Mouse (Mus musculus) heart, embryonic 15.5 days (tissue): ENCODE data around the gene Hoxa4. TPM values are rescaled to one million over a fixed set of nuclear protein-coding genes. Genes with fewer than 3 reads are reported as not detected.

Experiments used
- ATAC-seq: fragments of 200-750 bp; cut with Nextera tagmentation; replicated peaks from 2 replicates; pipeline ENCODE4 v1.8.0; 2017; ENCODE audit warnings: low read depth, moderate TSS enrichment; ENCODE audit not compliant: insufficient number of reproducible peaks, insufficient read depth, low FRiP score
- H3K27ac ChIP-seq: fragments of 300-500 bp; sonication (generic); 2 replicates; pipeline ENCODE4 v1.5.1; 2015; ENCODE audit warnings: mild to moderate bottlenecking, inconsistent platforms
- H3K27me3 ChIP-seq: fragments of 300-500 bp; sonication (generic); 2 replicates; pipeline ENCODE4 v1.6.1; 2015; ENCODE audit warnings: inconsistent platforms
- H3K36me3 ChIP-seq: fragments of 300-500 bp; sonication (generic); 2 replicates; pipeline ENCODE4 v1.6.1; 2015; ENCODE audit warnings: mild to moderate bottlenecking, inconsistent platforms
- H3K4me1 ChIP-seq: fragments of 300-500 bp; sonication (generic); replicated peaks from 2 replicates; pipeline ENCODE4 v1.6.1; 2015; ENCODE audit warnings: inconsistent platforms
- H3K4me2 ChIP-seq: fragments of 300-500 bp; sonication (generic); 2 replicates; pipeline ENCODE4 v1.6.1; 2015; ENCODE audit warnings: inconsistent platforms, mild to moderate bottlenecking, moderate library complexity
- H3K4me3 ChIP-seq: fragments of 300-500 bp; sonication (generic); 2 replicates; pipeline ENCODE4 v1.5.1; 2015; ENCODE audit warnings: mild to moderate bottlenecking, inconsistent platforms
- H3K9ac ChIP-seq: fragments of 300-500 bp; sonication (generic); 2 replicates; pipeline ENCODE4 v1.6.1; 2015; ENCODE audit warnings: mild to moderate bottlenecking, inconsistent platforms
- H3K9me3 ChIP-seq: fragments of 300-500 bp; sonication (generic); replicated peaks from 2 replicates; pipeline ENCODE4 v1.6.1; 2016; ENCODE audit warnings: inconsistent platforms
- WGBS: fragments of 180-500 bp; shearing (Covaris S2); methylation state at CpG from one replicate; pipeline ENCODE4 v1.1.7; 2015; ENCODE audit warnings: mixed read lengths; 5-methylcytosine and 5-hydroxymethylcytosine counted together
- polyA plus RNA-seq: library from polyadenylated mRNA; unstranded; fragments of >200 nt; fragmentation: Nextera tagmentation; extraction: Ambion mirVana; gene quantifications from 2 replicates; pipeline ENCODE4 v1.2.1, GENCODE M21; 2015

Gene Hoxa4
- polyA plus RNA-seq, 1 experiment from 2014 or later: 0.43 TPM

- Histone ChIP-seq H3K9me3 (no peaks in the 10 kb centered on the region), H3K36me3 (no peaks in the 10 kb centered on the region), H3K27ac (no peak overlapping the region), H3K9ac (no peak overlapping the region), H3K4me3 (no peak overlapping the region), H3K27me3 (peaks cover 100% of the 10 kb centered on the region), H3K4me2 (no peak overlapping the region), H3K4me1 (peaks cover 7% of the 10 kb centered on the region)
- no peak for ATAC-seq
- 11% methylated on average over 9 of the region's 9 CpGs for WGBS
Measured at GRCm38 (mm10) chr6:52196811-52197210, 5.3 kb upstream of the Hoxa4 start.

DNA sequence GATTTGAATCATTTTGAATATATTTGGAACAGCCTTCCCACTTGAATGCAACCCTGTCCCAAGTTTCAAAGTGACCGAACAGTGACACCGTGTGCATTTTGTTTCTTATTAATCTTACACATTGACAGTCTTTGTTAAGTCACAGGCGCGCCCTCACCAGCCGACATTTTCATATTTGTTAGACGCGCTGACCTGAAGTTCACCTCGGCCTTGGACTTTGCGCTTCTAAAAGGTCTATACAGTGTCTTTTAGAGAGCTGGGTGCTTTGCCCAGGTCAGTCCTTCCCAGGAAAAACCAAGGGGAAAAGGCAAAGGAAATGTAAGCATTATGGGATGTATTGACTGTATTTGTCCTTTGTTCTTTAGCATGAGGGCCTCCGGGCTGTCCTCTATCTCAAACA is 3.1 kb upstream of the Hoxa4 start:
- Histone ChIP-seq H3K9me3 (no peaks in the 10 kb centered on the region), H3K27me3 (peaks cover 100% of the 10 kb centered on the region), H3K27ac (no peak overlapping the region), H3K36me3 (no peaks in the 10 kb centered on the region), H3K9ac (no peak overlapping the region), H3K4me2 (no peak overlapping the region), H3K4me1 (peaks cover 18% of the 10 kb centered on the region), H3K4me3 (no peak overlapping the region)
- no peak for ATAC-seq
- WGBS: 14% methylated on average over 10 of the region's 10 CpGs

DNA sequence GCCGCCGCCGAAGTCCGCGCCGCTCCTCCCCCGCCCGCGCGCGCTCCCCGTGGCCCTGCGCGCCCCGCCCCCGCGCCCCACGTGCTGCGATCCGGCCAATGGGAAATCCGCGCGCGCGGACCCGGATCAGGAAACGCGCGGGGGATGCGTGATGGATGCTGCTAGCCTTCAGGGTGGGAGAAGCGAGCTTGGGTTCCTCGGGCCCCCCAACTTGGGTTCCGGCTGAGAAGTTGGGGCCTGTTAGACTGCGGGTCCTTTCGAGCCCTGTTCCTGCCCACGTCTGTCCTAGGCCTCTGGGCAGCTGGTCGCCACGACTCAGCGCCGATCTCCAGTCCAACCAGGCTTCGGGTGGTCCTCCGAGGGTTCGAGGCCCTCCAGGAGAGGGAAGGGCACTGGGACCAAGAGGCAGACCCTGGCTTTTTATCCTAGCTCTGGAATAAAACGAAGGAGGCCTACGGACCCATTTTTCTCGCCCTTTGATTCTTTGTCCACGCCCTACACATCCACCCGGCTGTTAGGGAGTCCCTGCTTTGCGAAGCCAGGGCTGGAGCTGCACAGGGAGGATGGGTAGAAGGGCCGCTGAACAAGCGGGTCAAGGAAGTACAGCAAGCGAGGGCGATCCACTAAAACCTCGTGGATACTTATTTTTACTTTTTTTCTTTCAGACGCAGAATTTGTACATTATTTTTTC is 452 bp upstream of the Hoxa4 start:
- H3K4me3 ChIP-seq: peak overlapping the region; percentile 57
- peak overlapping the region; percentile 15 for H3K9ac ChIP-seq
- H3K9me3 ChIP-seq: no peaks in the 10 kb centered on the region
- peak; percentile 49 for ATAC-seq
- WGBS: 2% methylated on average over 46 of the region's 55 CpGs
- H3K27me3 ChIP-seq: peaks cover 100% of the 10 kb centered on the region
- H3K4me2 ChIP-seq: peak overlapping the region; percentile 81
- no peak overlapping the region; the same call in 1 of the 2 replicates for H3K27ac ChIP-seq
- peaks cover 18% of the 10 kb centered on the region for H3K4me1 ChIP-seq
- H3K36me3 ChIP-seq: no peaks in the 10 kb centered on the region

- peak overlapping the region; percentile 57 for H3K4me3 ChIP-seq
- H3K27ac ChIP-seq: peak overlapping the region; percentile 61
- no peaks in the 10 kb centered on the region for H3K36me3 ChIP-seq
- H3K27me3 ChIP-seq: peaks cover 100% of the 10 kb centered on the region
- H3K4me2 ChIP-seq: peak overlapping the region; percentile 81; the same call in 1 of the 2 replicates
- ATAC-seq: no peak
- 0 out of 2 replicates have a peak overlapping the region, but pooled peaks have one; percentile 44 for H3K9ac ChIP-seq
- WGBS: 10% methylated on average over 23 of the region's 23 CpGs
- no peaks in the 10 kb centered on the region for H3K9me3 ChIP-seq
- H3K4me1 ChIP-seq: peaks cover 18% of the 10 kb centered on the region
Measured at GRCm38 (mm10) chr6:52190410-52190809, 1.1 kb downstream of the Hoxa4 start.

DNA sequence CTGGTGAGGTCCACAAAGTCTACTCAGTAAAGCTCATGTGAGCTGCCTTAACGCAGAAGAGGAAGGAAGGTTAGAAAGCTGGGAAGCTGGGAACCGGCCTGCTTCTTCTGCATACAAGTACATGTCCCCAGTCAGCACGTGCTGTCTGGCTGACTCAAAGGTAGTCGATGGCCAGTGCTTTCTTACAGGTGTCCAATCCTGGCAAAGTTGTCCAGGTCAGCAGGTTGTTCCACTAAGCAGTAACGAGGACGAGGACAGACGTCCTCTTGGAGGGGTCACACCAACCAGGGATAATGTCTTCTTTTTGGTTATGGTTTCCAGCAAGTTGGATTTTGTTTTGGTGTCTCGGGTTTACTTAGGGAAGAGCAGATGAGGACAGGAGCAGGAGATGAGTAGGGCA is 1.6 kb downstream of the Hoxa4 start:
- H3K4me2 ChIP-seq: peak overlapping the region; percentile 81; the same call in 1 of the 2 replicates
- 18% methylated on average over 8 of the region's 8 CpGs for WGBS
- H3K9me3 ChIP-seq: no peaks in the 10 kb centered on the region
- H3K27me3 ChIP-seq: peaks cover 100% of the 10 kb centered on the region
- peaks cover 22% of the 10 kb centered on the region for H3K4me1 ChIP-seq
- no peak overlapping the region for H3K4me3 ChIP-seq
- H3K9ac ChIP-seq: no peak overlapping the region
- ATAC-seq: no peak
- no peak overlapping the region; the same call in 1 of the 2 replicates for H3K27ac ChIP-seq
- H3K36me3 ChIP-seq: no peaks in the 10 kb centered on the region

GRCm38 (mm10) chr6:52189172-52189591 is 2.4 kb downstream of the Hoxa4 start:
- no peaks in the 10 kb centered on the region for H3K9me3 ChIP-seq
- ATAC-seq: no peak
- no peak overlapping the region for H3K9ac ChIP-seq
- WGBS: 19% methylated on average over 5 of the region's 5 CpGs
- no peak overlapping the region for H3K4me3 ChIP-seq
- no peak overlapping the region; the same call in 1 of the 2 replicates for H3K27ac ChIP-seq
- H3K36me3 ChIP-seq: no peaks in the 10 kb centered on the region
- H3K4me1 ChIP-seq: peaks cover 22% of the 10 kb centered on the region
- no peak overlapping the region for H3K4me2 ChIP-seq
- H3K27me3 ChIP-seq: peaks cover 100% of the 10 kb centered on the region

DNA sequence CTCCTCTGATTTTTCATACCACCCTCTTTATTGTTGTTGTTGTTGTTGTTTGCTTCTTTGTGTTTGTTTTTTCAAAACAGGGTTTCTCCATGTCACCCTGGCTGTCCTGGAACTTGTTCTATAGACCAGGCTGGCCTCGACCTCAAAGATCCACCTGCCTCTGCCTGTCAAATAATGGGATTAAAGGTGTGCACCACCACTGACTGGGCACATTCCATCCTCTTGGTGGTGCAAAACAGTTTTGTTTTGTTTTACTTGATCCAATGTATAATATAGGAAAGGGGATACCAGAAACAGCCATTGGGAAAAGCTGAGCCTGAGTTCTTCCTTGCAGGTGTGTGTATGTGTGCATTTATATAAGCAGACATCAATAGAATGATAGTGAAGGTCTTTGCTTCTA is 5.1 kb downstream of the Hoxa4 start:
- Histone ChIP-seq H3K4me2 (no peak overlapping the region), H3K9ac (no peak overlapping the region), H3K4me3 (no peak overlapping the region), H3K9me3 (no peaks in the 10 kb centered on the region), H3K36me3 (no peaks in the 10 kb centered on the region), H3K27me3 (peaks cover 100% of the 10 kb centered on the region), H3K27ac (no peak overlapping the region), H3K4me1 (peaks cover 14% of the 10 kb centered on the region)
- no peak for ATAC-seq
- 33% methylated on average over 1 of the region's 1 CpGs for WGBS

GRCm38 (mm10) chr6:52185834-52186233 is 5.7 kb downstream of the Hoxa4 start:
- Histone ChIP-seq H3K27ac (no peak overlapping the region), H3K36me3 (no peaks in the 10 kb centered on the region), H3K9ac (no peak overlapping the region), H3K4me1 (peaks cover 7% of the 10 kb centered on the region), H3K27me3 (peaks cover 100% of the 10 kb centered on the region), H3K4me2 (no peak overlapping the region), H3K9me3 (no peaks in the 10 kb centered on the region), H3K4me3 (no peak overlapping the region)
- WGBS: 21% methylated on average over 3 of the region's 3 CpGs
- ATAC-seq: no peak

GRCm38 (mm10) chr6:52185222-52185621 is 6.3 kb downstream of the Hoxa4 start:
- Histone ChIP-seq H3K9me3 (no peaks in the 10 kb centered on the region), H3K4me2 (peak overlapping the region; percentile 4; the same call in 1 of the 2 replicates), H3K4me3 (no peak overlapping the region), H3K4me1 (peaks cover 4% of the 10 kb centered on the region; the same call in 1 of the 2 replicates), H3K27me3 (peaks cover 100% of the 10 kb centered on the region), H3K27ac (no peak overlapping the region), H3K9ac (no peak overlapping the region), H3K36me3 (no peaks in the 10 kb centered on the region)
- WGBS: 3% methylated on average over 19 of the region's 19 CpGs
- no peak for ATAC-seq

DNA sequence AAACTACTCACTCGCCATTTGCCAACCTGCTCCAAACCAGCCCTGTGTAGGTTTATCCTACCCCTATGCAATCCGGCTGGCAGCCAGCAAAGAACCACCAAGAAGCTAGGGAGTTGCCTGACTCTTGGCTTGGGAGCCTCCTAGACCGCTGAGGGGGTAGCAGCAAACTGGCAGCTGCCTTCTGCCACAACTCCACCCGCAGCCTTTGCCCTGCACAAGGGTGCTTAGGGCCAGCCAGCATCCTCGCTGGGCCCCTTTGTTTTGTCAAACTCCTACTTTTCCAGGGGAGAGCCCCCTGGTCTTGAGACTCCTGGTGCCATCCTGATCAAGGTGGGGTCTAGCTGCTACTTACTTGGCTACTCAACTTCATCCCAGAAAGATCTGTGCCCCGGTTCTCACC is 6.9 kb downstream of the Hoxa4 start:
- Histone ChIP-seq H3K9ac (no peak overlapping the region), H3K4me1 (peaks cover 4% of the 10 kb centered on the region; the same call in 1 of the 2 replicates), H3K4me3 (no peak overlapping the region), H3K27ac (no peak overlapping the region), H3K36me3 (no peaks in the 10 kb centered on the region), H3K4me2 (no peak overlapping the region), H3K9me3 (no peaks in the 10 kb centered on the region), H3K27me3 (peaks cover 100% of the 10 kb centered on the region)
- no peak for ATAC-seq
- 17% methylated on average over 6 of the region's 6 CpGs for WGBS

- WGBS: 26% methylated on average over 10 of the region's 10 CpGs
- H3K36me3 ChIP-seq: no peaks in the 10 kb centered on the region
- peaks cover 4% of the 10 kb centered on the region; the same call in 1 of the 2 replicates for H3K4me1 ChIP-seq
- no peaks in the 10 kb centered on the region for H3K9me3 ChIP-seq
- ATAC-seq: no peak
- no peak overlapping the region for H3K4me2 ChIP-seq
- H3K27me3 ChIP-seq: peaks cover 100% of the 10 kb centered on the region
- no peak overlapping the region for H3K4me3 ChIP-seq
- no peak overlapping the region for H3K27ac ChIP-seq
- H3K9ac ChIP-seq: no peak overlapping the region
Measured at GRCm38 (mm10) chr6:52183311-52184080, 8.1 kb downstream of the Hoxa4 start.
